Mouse (Mus musculus) thymus, adult 2 months (tissue): ENCODE results near the gene Purb. TPM values are rescaled to one million over a fixed set of nuclear protein-coding genes. Genes with fewer than 3 reads are reported as not detected.

Source experiments
- DNase-seq: peaks from one replicate; pipeline ENCODE4 v3.0.0; 2021
- H3K27ac ChIP-seq: fragments of 200-500 bp; 2 replicates; pipeline ENCODE4 v1.5.1; 2012; ENCODE audit warnings: low read length, control low read depth; ENCODE audit not compliant: control insufficient read depth, insufficient read depth
- H3K27me3 ChIP-seq: fragments of 200-500 bp; 2 replicates; pipeline ENCODE4 v1.6.1; 2012; ENCODE audit warnings: mild to moderate bottlenecking, low read length, moderate library complexity, mixed read lengths; ENCODE audit not compliant: control insufficient read depth, insufficient read depth
- H3K36me3 ChIP-seq: fragments of 200-500 bp; 2 replicates; pipeline ENCODE4 v1.6.1; 2012; ENCODE audit warnings: mild to moderate bottlenecking, low read length, moderate library complexity; ENCODE audit not compliant: control insufficient read depth, insufficient read depth
- H3K4me1 ChIP-seq: fragments of 200-500 bp; replicated peaks from 2 replicates; pipeline ENCODE4 v1.6.1; 2012; ENCODE audit warnings: low read length; ENCODE audit not compliant: control insufficient read depth, insufficient read depth
- H3K4me3 ChIP-seq: fragments of 200-500 bp; 2 replicates; pipeline ENCODE4 v1.5.1; 2012; ENCODE audit warnings: mild to moderate bottlenecking, low read length, control low read depth, moderate library complexity; ENCODE audit not compliant: control insufficient read depth, insufficient read depth
- CTCF ChIP-seq: fragments of 200-500 bp; IDR thresholded peaks from 2 replicates; pipeline ENCODE4 v1.5.1; 2012; ENCODE audit warnings: mild to moderate bottlenecking, control low read depth, low read length, moderate library complexity, borderline replicate concordance; ENCODE audit not compliant: control insufficient read depth, poor library complexity, insufficient read depth; ENCODE audit errors: extremely low read depth
- POLR2A ChIP-seq: fragments of 200-500 bp; IDR thresholded peaks from 2 replicates; pipeline ENCODE4 v1.6.1; 2012; ENCODE audit warnings: mild to moderate bottlenecking, low read length, control low read depth, moderate library complexity; ENCODE audit not compliant: control insufficient read depth, poor library complexity, insufficient read depth; ENCODE audit errors: extremely low read depth
- WGBS: fragments of 180-500 bp; shearing (Covaris S2); methylation state at CpG from one replicate; pipeline ENCODE4 v1.1.7; 2018; 5-methylcytosine and 5-hydroxymethylcytosine counted together
- polyA plus RNA-seq: library from polyadenylated mRNA; depleted of rRNA; stranded (reverse); fragments of >200 nt; gene quantifications from 2 replicates; pipeline ENCODE4 v1.2.3, GENCODE M21; 2012

The Purb gene
- polyA plus RNA-seq, 1 experiment = 12.7 TPM

DNA sequence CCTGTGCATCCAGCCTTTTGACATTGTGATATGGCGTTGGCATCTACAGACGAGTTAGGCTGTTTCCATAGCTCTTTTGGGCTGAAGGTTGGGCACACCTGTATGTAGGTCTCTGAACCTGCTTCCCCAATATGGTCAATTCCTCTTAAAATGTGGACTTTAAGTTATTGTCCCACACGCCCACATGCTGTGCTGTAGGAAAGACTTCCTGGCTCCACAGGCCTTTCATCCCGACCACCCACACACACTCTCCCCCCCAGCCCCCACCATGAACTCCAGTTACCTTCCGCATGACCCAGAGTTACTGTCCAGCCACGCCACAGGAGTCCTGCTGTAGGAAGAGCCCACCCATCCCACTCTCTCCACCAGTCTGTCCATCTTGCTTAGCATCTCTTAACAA, 11.2 kb upstream of the Purb start:
- Histone ChIP-seq H3K36me3 (no peaks in the 10 kb centered on the region), H3K27me3 (no peaks in the 10 kb centered on the region), H3K4me1 (no peaks in the 10 kb centered on the region), H3K27ac (no peak overlapping the region), H3K4me3 (no peak overlapping the region)
- no peak for TF ChIP-seq CTCF
- no peak for TF ChIP-seq POLR2A
- WGBS = 89% methylated on average over 6 of the region's 6 CpGs
- DNase-seq = no peak

DNA sequence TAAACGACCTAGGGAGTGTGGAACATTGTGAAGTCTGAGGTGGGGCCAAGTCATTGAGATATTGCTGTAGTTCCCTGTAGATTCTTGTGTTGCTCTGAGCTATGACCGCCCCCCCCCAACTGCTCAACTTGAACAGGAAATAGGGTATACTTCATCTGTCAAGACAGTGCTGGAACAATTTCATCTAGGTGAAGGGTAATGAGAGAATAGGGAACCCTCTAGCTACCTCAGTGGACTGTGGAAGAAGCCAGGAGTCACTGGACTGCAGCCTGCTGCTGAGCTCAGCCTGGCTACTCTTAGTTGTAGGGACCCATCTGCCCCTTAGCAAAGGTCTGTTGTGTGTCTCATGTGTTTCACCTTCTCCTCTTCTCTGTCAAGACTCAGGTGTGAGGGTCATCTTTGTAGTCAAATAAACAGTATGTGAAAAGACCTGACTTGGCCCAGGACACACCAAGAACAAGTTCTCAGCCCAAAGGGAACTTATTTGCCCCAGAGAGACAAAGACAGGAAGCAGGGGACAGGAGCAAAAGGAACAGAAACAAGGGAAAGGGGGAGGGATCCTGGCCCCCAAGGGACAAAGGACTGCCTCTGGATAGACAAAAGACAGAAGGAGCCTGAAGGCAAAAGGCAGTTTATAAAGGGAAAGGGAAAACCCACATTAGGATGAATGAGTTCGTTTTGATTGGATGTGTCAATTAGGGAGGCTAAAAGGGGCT, 8.7 kb upstream of the Purb start:
- no peaks in the 10 kb centered on the region for H3K27me3 ChIP-seq
- TF ChIP-seq CTCF (no peak), POLR2A (no peak)
- H3K27ac ChIP-seq = no peak overlapping the region
- whole genome bisulfite sequencing = 63% methylated on average over 3 of the region's 3 CpGs
- no peak overlapping the region for H3K4me3 ChIP-seq
- no peaks in the 10 kb centered on the region for H3K36me3 ChIP-seq
- H3K4me1 ChIP-seq = peaks cover 5% of the 10 kb centered on the region; the same call in 1 of the 2 replicates
- DNase-seq = no peak

GRCm38 (mm10) chr11:6483103-6483502, 7.4 kb upstream of the Purb start:
- Histone ChIP-seq H3K27ac (no peak overlapping the region), H3K4me1 (peaks cover 5% of the 10 kb centered on the region; the same call in 1 of the 2 replicates), H3K36me3 (no peaks in the 10 kb centered on the region), H3K27me3 (no peaks in the 10 kb centered on the region), H3K4me3 (no peak overlapping the region)
- no peak for TF ChIP-seq CTCF
- TF ChIP-seq POLR2A = no peak
- 90% methylated on average over 2 of the region's 2 CpGs for WGBS
- DNase-seq = no peak

GRCm38 (mm10) chr11:6481669-6482185, 6.0 kb upstream of the Purb start:
- peaks cover 5% of the 10 kb centered on the region; the same call in 1 of the 2 replicates for H3K4me1 ChIP-seq
- H3K36me3 ChIP-seq = no peaks in the 10 kb centered on the region
- no peaks in the 10 kb centered on the region for H3K27me3 ChIP-seq
- WGBS = 85% methylated on average over 6 of the region's 6 CpGs
- no peak for TF ChIP-seq POLR2A
- TF ChIP-seq CTCF = no peak
- H3K27ac ChIP-seq = no peak overlapping the region
- DNase-seq = no peak
- H3K4me3 ChIP-seq = no peak overlapping the region

GRCm38 (mm10) chr11:6480681-6481405, 5.1 kb upstream of the Purb start:
- DNase-seq = no peak
- Histone ChIP-seq H3K27me3 (no peaks in the 10 kb centered on the region), H3K4me3 (no peak overlapping the region), H3K36me3 (no peaks in the 10 kb centered on the region), H3K4me1 (peaks cover 5% of the 10 kb centered on the region; the same call in 1 of the 2 replicates), H3K27ac (no peak overlapping the region)
- 82% methylated on average over 13 of the region's 13 CpGs for WGBS
- TF ChIP-seq CTCF = no peak
- no peak for TF ChIP-seq POLR2A

GRCm38 (mm10) chr11:6480191-6480590, 4.5 kb upstream of the Purb start:
- Histone ChIP-seq H3K27me3 (no peaks in the 10 kb centered on the region), H3K36me3 (no peaks in the 10 kb centered on the region), H3K4me1 (peaks cover 5% of the 10 kb centered on the region; the same call in 1 of the 2 replicates), H3K4me3 (no peak overlapping the region), H3K27ac (no peak overlapping the region)
- 95% methylated on average over 7 of the region's 7 CpGs for WGBS
- no peak for TF ChIP-seq POLR2A
- no peak for TF ChIP-seq CTCF
- DNase-seq = no peak
